Mouse (Mus musculus): Measurements from ENCODE around the gene Osgin1.

The Osgin1 gene

GRCm38 (mm10) chr8:119433582-119434174 is at the start of gene Osgin1:
Gene Osgin1, plus strand, starts transcription at chr8:119434124.
- DNase-seq = no peak

- peak; percentile 72 for DNase-seq
These were observed 49.4 kb upstream of the Osgin1 start for GRCm38 (mm10) chr8:119384478-119384877.

GRCm38 (mm10) chr8:119385854-119386253 is 48.1 kb upstream of the Osgin1 start:
- no peak for DNase-seq

- no peak for DNase-seq
These were observed 46.9 kb upstream of the Osgin1 start for GRCm38 (mm10) chr8:119386988-119387387.

GRCm38 (mm10) chr8:119394097-119394496 is 39.8 kb upstream of the Osgin1 start:
- DNase-seq = no peak

- DNase-seq = peak; percentile 94
These were observed 39.3 kb upstream of the Osgin1 start, which contains the start of gene Mlycd for GRCm38 (mm10) chr8:119394524-119395026. Gene Mlycd, plus strand, starts transcription at chr8:119394878.

GRCm38 (mm10) chr8:119395072-119395950 is 38.6 kb upstream of the Osgin1 start:
- no peak for DNase-seq

- no peak for DNase-seq
These were observed 35.4 kb upstream of the Osgin1 start for GRCm38 (mm10) chr8:119398558-119398957.

- DNase-seq = no peak
These were observed 34.7 kb upstream of the Osgin1 start for GRCm38 (mm10) chr8:119399255-119399654.

- DNase-seq = peak; percentile 45
These were observed 33.7 kb upstream of the Osgin1 start for GRCm38 (mm10) chr8:119400122-119400671.

GRCm38 (mm10) chr8:119400904-119401303 is 33.0 kb upstream of the Osgin1 start:
- DNase-seq = peak; percentile 23

- DNase-seq = no peak
These were observed 30.0 kb upstream of the Osgin1 start for GRCm38 (mm10) chr8:119403912-119404311.

GRCm38 (mm10) chr8:119404648-119405047 is 29.3 kb upstream of the Osgin1 start:
- no peak for DNase-seq

- DNase-seq = no peak
These were observed 25.6 kb upstream of the Osgin1 start for GRCm38 (mm10) chr8:119408311-119408710.

GRCm38 (mm10) chr8:119412037-119412734 is 21.7 kb upstream of the Osgin1 start:
- DNase-seq = no peak

- peak; percentile 82 for DNase-seq
These were observed 21.0 kb upstream of the Osgin1 start for GRCm38 (mm10) chr8:119412735-119413498.

- no peak for DNase-seq
These were observed 20.3 kb upstream of the Osgin1 start for GRCm38 (mm10) chr8:119413605-119414004.

- DNase-seq = no peak
These were observed 13.6 kb upstream of the Osgin1 start for GRCm38 (mm10) chr8:119420318-119420717.

GRCm38 (mm10) chr8:119421603-119422122 is 12.3 kb upstream of the Osgin1 start:
- no peak for DNase-seq

GRCm38 (mm10) chr8:119422123-119422711 is 11.7 kb upstream of the Osgin1 start:
- peak; percentile 57 for DNase-seq

GRCm38 (mm10) chr8:119423631-119424141 is 10.2 kb upstream of the Osgin1 start:
- DNase-seq = peak; percentile 81

All from kidney, adult 18-20 months (tissue).